Mouse (Mus musculus): ENCODE measurements around the gene Grb7.
A peak's percentile ranks its signal among the peaks of the same experiment; 100 is the strongest.

The Grb7 gene

GRCm38 (mm10) chr11:98446213-98446561, at the start of gene Grb7:
Gene Grb7, plus strand, starts transcription at chr11:98446394.
- DNase-seq: no peak

- DNase-seq: no peak
Measured at GRCm38 (mm10) chr11:98397946-98398345, 48.2 kb upstream of the Grb7 start.

DNA sequence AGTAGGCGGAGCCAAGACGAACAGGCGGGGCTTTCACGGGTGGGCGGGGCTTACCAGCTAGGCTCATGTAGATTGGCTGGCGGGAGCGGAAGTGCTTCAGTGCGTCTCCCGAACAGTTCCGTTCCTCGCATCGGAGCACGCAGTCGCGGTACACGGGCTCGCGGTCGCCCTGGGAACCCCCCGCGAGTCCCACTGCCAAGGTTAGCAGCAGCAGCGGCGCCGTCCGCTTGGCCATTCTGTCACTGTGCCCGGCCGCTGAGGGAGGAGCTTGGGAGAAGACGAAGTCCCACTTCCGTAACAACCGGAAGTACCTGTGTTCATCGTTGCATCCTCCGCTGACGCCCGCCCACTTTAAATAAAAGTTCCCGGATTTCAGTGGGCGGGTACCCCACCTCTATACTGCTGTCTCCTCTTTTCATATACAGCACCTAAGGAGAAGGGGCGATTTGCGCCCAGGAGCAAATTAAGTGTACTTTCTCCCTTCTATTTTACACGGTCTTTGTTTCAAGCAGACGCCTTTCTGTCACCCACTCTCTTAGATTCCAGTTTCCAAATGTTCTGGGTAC, 46.0 kb upstream of the Grb7 start, which contains the start of gene Pgap3:
Gene Pgap3, minus strand, starts transcription at position 330 of the 566 bp plus-strand sequence.
- peak; percentile 90 to 95 for DNase-seq

- peak; percentile 75 to 85 for DNase-seq
Measured at GRCm38 (mm10) chr11:98400816-98401215, 45.4 kb upstream of the Grb7 start.

DNA sequence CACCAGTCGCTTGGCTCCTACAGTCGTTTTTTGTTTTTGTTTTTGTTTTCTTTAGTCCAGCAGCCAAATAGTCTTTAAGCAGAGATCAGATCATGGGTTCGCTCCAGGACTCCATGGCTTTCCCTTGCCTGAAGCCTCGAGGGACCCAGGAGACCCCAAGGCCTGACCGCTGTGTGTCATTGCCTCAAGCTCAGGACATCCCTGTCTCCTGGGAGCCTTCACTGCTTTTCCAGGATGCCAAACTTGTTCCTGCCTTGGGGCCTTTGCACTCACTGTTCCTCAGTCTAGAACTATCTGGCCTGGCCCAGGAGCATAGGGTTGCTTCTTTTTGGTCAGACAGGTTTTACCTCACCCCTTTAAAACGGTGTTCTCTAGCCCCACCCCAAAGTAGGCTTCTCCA, 39.6 kb upstream of the Grb7 start:
- peak in 1 of 2 experiments; percentile 72 for DNase-seq

DNA sequence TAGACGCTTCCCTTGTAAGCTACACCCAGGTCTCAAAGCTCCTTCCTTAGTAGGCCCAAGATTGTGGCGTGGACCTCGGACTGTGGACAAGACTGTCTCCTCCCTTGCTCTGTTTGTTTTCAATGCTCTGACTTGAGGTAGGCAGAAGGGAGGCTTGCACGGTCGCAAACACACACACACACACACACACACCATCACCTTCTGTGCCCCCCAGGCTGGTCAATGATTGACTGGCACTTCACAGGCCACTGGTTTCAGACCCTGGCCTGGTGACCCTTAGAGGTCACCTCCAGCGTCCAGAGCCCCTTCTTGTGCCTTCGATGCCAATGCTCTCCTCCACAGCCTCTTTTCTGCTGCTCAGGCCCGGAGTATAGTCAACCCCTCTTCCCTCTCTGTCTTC, 37.3 kb upstream of the Grb7 start:
- DNase-seq: peak; percentile 90 to 95

GRCm38 (mm10) chr11:98409341-98409822, 36.8 kb upstream of the Grb7 start:
- DNase-seq: peak; percentile 75 to 90

DNA sequence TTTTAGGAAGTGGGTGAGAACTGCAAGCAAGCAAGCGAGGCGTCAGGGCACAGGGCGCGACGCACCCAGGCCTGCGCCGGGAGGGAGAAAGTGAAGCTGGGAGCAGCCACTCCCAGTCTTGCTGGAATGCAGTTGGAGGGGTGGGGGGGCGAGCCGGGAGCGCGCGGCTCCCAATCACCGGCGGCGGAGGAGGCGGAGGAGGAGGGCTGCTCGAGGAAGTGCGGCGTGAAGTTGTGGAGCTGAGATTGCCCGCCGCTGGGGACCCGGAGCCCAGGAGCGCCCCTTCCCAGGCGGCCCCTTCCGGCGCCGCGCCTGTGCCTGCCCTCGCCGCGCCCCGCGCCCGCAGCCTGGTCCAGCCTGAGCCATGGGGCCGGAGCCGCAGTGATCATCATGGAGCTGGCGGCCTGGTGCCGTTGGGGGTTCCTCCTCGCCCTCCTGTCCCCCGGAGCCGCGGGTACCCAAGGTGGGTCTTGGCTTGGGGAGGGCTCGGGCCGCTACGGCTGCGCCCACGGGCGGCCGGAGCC, 33.9 kb upstream of the Grb7 start, which contains the start of gene Erbb2:
Gene Erbb2, plus strand, starts transcription at position 198 of the 524 bp plus-strand sequence.
- peak; percentile 89 to 95 for DNase-seq

- DNase-seq: peak; percentile 46 to 73
Measured at GRCm38 (mm10) chr11:98412797-98413301, 33.3 kb upstream of the Grb7 start.

DNA sequence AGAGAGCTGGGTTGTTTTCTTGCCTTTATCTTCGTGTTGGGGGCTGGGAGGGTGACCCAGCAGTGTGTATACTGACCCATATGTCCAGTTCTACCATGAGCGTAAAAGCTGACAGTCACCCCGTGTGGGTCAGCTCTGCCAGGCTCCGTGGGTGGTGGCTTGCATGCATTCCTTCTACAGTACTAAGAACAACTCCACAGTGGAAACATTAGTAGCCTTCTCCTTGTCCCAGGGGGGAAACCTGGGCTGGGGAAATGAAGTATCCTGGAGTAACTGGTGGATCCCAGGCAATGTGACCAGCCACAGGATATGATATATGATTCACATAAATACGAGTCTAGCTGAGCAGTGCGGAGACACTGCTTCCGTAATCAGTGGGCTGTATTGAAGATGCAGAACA, 32.5 kb upstream of the Grb7 start:
- no peak for DNase-seq

DNA sequence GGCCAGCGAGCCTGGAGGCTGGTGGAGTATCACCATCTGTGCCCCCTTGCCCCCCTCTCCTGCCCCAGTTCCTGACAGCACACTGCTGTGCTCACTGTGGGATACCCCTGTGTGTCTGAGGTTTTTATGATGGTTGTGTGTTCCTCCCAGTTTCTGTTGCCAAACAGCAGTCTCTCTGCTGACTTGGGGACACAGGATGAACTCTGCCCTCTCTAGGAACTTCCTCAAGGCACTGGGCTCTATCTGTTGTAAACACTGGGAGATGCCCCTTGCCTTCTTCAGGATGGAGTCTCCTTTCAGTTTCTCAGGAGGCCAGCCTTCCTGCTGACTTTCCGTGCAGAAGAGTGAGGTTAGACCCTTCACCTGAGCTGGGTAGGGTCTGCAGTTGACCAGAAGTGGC, 32.0 kb upstream of the Grb7 start:
- no peak for DNase-seq

DNA sequence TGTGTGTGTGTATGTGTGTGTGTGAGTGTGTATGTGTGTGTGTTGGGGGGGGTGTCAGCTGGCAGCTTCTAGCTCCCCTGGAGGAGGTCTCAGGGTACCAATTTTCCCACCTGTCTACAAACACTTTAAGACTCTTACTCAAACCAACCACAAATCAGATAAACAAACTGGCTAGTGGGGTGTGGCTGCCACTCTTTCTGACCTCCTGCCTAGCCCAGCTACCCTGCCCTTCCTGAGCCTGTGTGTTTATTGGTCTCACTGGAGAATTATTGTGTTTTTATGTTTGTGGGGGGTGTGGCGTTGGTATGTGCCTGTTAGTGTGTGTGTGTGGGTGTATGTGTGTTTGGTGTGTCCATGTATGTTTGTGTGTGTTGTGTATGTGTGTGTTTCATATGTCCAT, 29.1 kb upstream of the Grb7 start:
- DNase-seq: no peak

DNA sequence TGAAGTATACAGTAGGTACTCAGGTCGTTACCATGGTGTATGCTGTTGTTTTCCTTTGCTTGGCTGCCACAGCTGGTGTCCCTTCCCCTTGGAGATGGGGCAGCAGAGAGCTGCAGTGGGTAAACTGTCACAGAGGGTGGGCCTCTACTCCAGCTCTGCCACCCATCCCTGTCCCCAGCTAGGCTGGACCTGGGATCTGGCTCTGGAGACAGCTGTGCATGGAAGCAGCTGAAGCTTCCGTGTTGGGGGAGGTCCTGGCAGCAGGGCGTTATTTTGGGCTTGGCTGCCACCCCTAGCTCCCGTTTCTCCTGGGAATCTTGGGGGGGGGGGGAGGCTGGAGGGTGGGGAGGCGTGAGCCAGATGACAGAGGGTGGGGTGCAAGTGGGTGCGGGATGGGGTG, 27.9 kb upstream of the Grb7 start:
- no peak for DNase-seq

DNA sequence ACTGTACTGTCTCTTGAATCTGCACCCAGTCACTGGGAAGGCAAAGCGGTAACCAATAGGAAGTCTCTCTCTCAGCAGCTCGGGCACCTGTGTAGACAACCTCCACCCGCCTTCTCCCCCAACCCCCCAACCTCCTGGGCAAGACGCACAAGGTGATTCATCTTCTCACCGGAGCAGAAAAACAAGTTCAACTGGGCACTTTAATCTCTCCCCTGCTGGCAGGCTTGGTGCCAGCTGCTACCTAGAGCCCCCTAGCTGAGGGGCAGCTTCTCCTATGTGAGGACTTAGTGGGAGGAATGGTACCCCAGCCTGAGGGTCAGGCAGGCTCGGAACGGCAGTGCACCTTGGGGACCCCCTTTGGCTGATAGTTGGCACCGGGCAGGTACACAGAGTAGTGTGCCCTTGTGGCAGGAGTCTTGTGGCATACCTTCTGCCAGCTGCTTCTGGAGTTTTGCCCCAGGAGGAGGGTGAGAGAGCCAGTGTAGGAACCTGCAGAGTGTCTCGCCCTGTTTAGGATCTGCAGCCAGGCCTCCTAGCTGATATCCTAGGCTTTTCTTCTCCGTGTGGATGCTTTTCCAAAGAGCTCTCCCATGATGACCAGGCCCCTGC, 27.2 kb upstream of the Grb7 start:
- DNase-seq: peak; percentile 69 to 88

DNA sequence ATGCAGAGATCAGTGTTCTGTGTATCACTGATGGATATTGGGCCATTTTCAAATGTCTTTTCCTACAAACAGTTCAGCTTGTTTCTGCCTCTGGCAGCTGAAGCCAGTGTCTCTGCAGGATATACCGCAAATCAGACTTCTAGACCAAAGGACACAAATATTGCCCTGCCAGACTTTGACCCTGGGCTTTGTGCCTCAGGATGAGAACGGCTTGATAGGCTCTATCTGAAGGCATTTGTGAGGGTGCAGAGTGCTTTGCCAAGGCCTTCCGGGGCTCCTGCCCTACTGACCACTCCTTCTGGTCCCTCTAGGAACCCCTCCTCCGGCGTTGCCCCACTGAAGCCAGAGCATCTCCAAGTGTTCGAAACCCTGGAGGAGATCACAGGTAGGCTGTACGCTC, 19.6 kb upstream of the Grb7 start:
- DNase-seq: peak; percentile 54 to 68

- no peak for DNase-seq
Measured at GRCm38 (mm10) chr11:98428436-98428835, 17.8 kb upstream of the Grb7 start.

DNA sequence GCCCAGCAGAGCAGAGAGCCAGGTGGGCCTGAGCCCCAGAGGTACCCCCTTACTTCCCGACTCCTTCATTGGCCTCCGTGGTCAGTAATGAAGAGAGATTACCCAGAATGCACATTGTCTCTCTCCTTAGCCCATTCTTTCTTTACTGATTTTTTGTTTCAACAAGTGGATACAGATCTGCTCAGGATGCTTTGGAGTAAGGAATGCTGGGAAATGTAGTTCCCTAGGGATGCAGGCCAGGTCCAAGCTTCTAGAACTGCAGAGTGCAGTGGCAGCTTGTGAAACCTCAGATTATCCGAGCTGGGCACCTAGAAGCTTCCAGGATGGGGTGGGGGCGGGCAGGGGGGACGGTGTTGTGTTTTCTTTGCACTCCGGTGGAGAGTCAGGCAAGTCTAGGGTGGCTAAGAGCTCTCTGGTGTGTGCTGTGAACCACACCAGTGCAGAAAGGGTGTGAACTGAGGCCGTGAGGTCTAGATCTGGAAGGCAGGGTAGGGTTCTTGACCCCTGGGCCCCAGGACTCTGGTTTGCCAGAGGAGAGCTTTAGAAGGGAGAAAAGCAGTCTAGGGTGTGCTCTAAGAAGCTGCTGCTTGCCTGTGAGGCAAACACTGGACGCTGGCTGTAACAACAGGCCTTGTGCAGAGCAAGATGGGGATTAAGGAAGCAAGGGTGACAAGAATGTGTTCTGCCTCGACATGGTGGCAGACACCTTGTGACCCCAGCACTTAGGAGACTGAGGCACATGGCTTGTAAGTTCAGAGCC, 14.3 kb upstream of the Grb7 start:
- DNase-seq: no peak

DNA sequence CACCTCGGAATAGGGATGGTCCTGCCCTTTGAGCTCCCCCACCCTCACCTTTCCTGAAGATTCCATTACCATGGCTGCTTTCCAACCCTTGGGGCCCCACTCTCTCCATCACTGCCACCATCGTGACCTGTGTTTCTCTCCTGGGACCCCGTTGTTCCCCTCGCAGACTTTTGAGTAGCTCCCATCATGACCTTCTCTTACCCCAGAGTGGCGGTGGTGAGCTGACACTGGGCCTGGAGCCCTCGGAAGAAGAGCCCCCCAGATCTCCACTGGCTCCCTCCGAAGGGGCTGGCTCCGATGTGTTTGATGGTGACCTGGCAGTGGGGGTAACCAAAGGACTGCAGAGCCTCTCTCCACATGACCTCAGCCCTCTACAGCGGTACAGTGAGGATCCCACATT, 10.5 kb upstream of the Grb7 start:
- no peak for DNase-seq

GRCm38 (mm10) chr11:98437441-98437840, 8.8 kb upstream of the Grb7 start:
- DNase-seq: peak; percentile 58 to 72

GRCm38 (mm10) chr11:98438331-98439158, 7.6 kb upstream of the Grb7 start, which contains the start of gene Mien1:
Gene Mien1, minus strand, starts transcription at chr11:98438991.
- DNase-seq: peak; percentile 96 to 98

- DNase-seq: no peak
Measured at GRCm38 (mm10) chr11:98443688-98444087, 2.5 kb upstream of the Grb7 start.

GRCm38 (mm10) chr11:98445238-98445637, 956 bp upstream of the Grb7 start:
- no peak for DNase-seq

Measured in kidney, postnatal 25 days (tissue).